Mouse (Mus musculus): ENCODE data around the gene Ift20.
A peak's percentile ranks its signal among the peaks of the same experiment; 100 is the strongest.
"Not testable (repeated sequence)": the region's sequence is repeated elsewhere in the genome, so short reads cannot be mapped to it uniquely, and the experiment has no call there.

The Ift20 gene

GRCm38 (mm10) chr11:78522481-78522997 is 13.6 kb upstream of the Ift20 start:
- no peak for DNase-seq (ENCODE audit: low spot score in 2 of 2)

DNA sequence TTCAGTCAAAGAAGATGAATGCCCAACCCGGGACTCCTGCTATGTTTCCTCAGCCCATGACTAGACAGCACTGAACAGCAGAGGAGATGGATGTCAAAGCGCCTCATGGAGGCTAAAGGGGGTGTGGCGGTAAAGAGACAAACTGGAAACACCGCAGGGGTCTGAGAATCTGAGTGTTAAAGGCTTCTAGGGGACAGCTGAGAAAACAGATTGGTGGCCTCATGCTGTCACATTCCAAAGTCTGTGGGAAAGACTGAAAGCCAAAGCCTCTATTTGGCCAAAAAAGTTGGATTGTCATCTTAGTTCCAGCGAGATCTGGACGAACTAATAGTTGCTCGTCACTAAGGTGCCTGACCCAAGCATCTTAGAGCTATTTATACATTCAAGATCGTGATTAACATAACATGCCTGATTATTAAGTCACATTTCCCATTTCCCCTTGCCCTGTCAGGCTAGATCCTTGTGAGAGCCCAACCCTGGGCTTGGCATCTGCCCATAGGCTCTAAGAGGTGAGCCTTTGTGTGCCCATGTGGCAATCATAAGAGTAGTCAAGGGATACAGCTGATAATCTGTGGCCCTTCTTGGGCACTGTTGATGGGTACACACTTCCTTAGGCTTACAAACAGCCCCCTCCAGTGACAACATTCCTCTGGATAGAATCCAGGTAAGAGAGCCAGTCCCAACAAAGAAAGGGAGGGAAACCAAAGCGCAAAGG is 12.8 kb upstream of the Ift20 start:
- DNase-seq (ENCODE audit: low spot score in 2 of 2): no peak

DNA sequence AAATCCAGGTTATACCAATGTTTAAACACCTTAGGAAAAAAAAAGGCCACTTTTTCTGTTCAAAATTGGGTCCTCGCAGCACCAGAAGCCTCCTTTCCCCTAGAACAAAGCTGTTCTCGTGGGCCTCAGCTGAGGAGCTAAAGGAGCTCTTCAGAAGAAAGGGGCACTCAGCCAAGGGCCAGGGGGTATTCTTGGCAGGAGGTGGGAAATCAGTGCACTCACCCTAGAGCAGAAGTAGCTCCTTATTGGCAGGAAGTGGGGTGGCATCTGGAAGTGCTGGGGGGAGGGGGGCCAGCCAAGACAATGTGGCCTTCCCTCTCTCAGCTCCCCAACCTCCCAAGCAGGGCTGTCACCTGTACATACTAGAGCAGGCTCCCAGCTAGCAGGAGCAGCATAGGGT is 11.3 kb upstream of the Ift20 start:
- DNase-seq (ENCODE audit: low spot score in 2 of 2): no peak

- no peak for DNase-seq (ENCODE audit: low spot score in 2 of 2)
Observed at GRCm38 (mm10) chr11:78528714-78529113, 7.4 kb upstream of the Ift20 start.

DNA sequence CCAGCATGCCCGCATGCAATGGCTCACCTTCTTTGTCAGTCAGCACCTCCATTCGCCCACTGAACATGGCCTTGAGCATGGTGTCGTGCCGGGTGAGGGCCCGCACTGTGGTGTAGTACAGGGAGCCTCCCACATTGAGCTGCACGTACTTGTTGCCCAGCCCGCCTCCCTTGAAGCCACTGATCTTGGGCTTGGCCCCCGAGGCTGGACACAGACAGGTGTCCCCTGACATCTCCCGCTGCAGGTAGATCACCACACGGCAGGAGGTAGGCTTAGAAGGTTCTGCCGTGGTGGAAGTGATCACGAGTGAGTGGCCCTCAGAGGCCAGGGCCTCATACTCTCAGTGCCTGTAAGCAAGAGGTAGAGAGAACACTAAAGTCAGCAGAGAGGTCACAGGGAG is 6.2 kb upstream of the Ift20 start:
- no peak for DNase-seq (ENCODE audit: low spot score in 2 of 2)

DNA sequence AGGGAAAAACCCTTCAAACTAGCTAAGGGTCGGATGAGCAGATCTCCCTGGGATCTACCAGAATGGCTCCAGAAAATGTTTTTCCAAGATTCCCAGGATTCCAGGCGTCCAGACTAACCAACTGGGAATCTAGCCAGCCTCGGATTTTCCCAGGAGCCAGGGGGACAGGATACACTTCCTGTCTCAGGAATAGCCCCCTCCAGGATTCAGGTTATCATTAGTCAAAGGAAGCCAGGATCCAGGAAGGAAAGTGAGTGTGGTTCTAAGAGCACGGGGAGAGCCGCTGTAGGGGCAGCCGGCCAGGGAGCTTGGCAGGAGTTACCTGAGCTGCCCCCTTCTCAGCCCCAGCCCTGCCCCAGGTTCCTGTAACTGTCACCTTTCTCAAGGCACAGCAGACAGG is 5.1 kb upstream of the Ift20 start:
- DNase-seq (ENCODE audit: low spot score in 2 of 2): no peak

- not testable (repeated sequence) for DNase-seq (ENCODE audit: low spot score in 2 of 2)
Observed at GRCm38 (mm10) chr11:78531515-78531914, 4.6 kb upstream of the Ift20 start.

DNA sequence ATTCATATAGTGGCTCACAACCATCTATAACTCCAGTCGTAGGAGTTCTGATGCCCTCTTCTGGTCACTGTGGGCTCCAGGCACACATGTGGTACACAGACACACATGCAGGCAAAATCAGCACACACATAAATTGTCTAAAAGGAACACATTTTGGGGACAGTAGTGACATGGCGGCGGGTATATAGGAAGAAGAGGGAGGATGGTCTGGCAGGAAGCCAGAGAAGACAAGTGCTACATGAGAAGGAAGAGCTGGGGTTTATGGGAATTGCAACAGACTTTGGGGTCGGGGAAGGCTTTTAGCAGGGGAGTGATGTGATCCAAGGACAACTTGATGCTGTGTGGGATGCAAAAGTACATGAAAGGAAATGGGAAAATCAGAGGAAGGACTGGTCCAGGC is 1.6 kb upstream of the Ift20 start:
- no peak for DNase-seq (ENCODE audit: low spot score in 2 of 2)

- peak in 1 of 2 experiments; percentile 23 for DNase-seq (ENCODE audit: low spot score in 2 of 2)
Observed at GRCm38 (mm10) chr11:78535376-78536079, 633 bp upstream of the Ift20 start.

- no peak for DNase-seq (ENCODE audit: low spot score in 2 of 2)
Observed at GRCm38 (mm10) chr11:78536690-78537084, 526 bp downstream of the Ift20 start.

GRCm38 (mm10) chr11:78540358-78540757 is 4.2 kb downstream of the Ift20 start:
- DNase-seq (ENCODE audit: low spot score in 2 of 2): no peak

GRCm38 (mm10) chr11:78544449-78545111 is 8.4 kb downstream of the Ift20 start:
- no peak for DNase-seq (ENCODE audit: low spot score in 2 of 2)

- DNase-seq (ENCODE audit: low spot score in 2 of 2): no peak
Observed at GRCm38 (mm10) chr11:78545181-78545580, 9.0 kb downstream of the Ift20 start.

GRCm38 (mm10) chr11:78547718-78548460 is 11.7 kb downstream of the Ift20 start:
- DNase-seq (ENCODE audit: low spot score in 2 of 2): no peak

- DNase-seq (ENCODE audit: low spot score in 2 of 2): no peak
Observed at GRCm38 (mm10) chr11:78549491-78549987, 13.4 kb downstream of the Ift20 start.

GRCm38 (mm10) chr11:78550168-78551058 is 14.3 kb downstream of the Ift20 start, which contains the start of gene Tmem97:
Tmem97 (minus strand) TSS chr11:78550777.
- peak; percentile 89 to 95 for DNase-seq (ENCODE audit: low spot score in 2 of 2)

DNA sequence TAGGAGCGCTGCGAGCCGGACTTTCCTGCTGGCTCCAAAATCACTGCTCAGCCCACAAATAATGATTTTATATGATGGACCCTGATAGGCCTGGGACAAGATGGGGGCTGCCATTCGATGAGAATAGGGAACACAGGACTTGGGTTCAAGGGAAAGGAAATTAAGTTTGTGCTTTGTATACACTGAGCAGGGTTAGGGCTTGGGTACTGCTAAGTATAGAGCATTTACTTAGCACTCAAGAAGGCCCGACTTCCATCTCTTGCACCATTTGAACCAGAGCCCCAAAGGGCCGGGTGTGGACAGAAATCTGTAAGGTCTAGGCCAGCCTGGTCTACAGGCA is 14.9 kb downstream of the Ift20 start:
- DNase-seq (ENCODE audit: low spot score in 2 of 2): no peak

GRCm38 (mm10) chr11:78555623-78556022 is 19.5 kb downstream of the Ift20 start:
- DNase-seq (ENCODE audit: low spot score in 2 of 2): no peak

DNA sequence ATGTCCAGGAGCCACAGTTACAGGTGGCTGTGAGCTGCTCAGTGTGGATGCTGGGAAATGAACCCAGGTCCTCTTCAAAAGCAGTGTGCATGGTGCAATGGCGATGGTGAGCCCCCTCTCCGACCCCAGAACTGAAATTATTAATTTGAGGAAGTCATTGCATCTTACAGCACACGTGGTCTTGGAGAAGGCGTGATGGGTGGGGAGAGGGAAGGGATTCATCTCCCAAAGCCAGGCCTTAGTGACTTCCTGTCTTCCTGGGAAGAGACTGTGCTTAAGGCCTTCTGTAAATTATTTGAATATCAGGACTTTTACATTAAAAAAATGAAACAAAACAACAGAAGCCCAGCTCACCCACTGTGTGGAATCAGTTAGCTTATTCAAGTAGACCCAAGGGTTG is 19.9 kb downstream of the Ift20 start:
- no peak for DNase-seq (ENCODE audit: low spot score in 2 of 2)

DNA sequence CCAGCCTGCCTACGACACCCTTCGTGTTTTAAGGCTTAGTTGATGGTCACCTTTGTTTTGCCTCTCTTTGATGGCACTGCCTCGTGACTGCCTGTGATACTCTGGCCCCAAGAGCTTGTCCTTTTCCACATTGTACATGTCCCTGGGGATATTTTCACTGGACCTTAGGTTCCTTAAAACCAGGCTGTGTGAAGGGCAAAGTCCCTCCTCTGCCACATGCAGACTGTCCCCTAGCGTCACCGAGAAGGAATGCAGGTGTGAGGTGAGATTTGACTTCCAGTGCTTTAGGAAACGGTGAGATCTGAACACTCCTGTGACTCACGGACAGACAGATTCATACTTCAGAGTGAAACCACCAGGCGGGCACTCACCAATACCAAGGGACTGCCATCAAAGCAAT is 21.1 kb downstream of the Ift20 start:
- no peak for DNase-seq (ENCODE audit: low spot score in 2 of 2)

- peak; percentile 45 to 56 for DNase-seq (ENCODE audit: low spot score in 2 of 2)
Observed at GRCm38 (mm10) chr11:78560447-78560846, 24.3 kb downstream of the Ift20 start.

Data from urinary bladder, postnatal 36 days (tissue).